Mouse (Mus musculus) stomach, embryonic 14.5 days (tissue): ENCODE measurements around the gene Oxct2b. TPM values are rescaled to one million over a fixed set of nuclear protein-coding genes. Genes with fewer than 3 reads are reported as not detected.
"Not testable (repeated sequence)": the region's sequence is repeated elsewhere in the genome, so short reads cannot be mapped to it uniquely, and the experiment has no call there.

Source experiments
- ATAC-seq: fragments of 200-750 bp; cut with Nextera tagmentation; 2 replicates; pipeline ENCODE4 v1.8.0; 2017; ENCODE audit warnings: low read depth, moderate TSS enrichment; ENCODE audit not compliant: insufficient number of reproducible peaks, insufficient read depth, low FRiP score
- H3K27ac ChIP-seq: fragments of 300-500 bp; sonication (generic); 2 replicates; pipeline ENCODE4 v1.5.1; 2014; ENCODE audit warnings: mild to moderate bottlenecking, low read length, moderate library complexity, mixed read lengths
- H3K27me3 ChIP-seq: fragments of 300-500 bp; sonication (generic); 2 replicates; pipeline ENCODE4 v1.6.1; 2014; ENCODE audit warnings: low read length, control low read depth, mixed read lengths; ENCODE audit not compliant: control insufficient read depth, insufficient read depth
- H3K36me3 ChIP-seq: fragments of 300-500 bp; sonication (generic); 2 replicates; pipeline ENCODE4 v1.6.1; 2014; ENCODE audit warnings: mild to moderate bottlenecking, control low read depth, low read length, moderate library complexity, mixed read lengths; ENCODE audit not compliant: control insufficient read depth, insufficient read depth
- H3K4me1 ChIP-seq: fragments of 300-500 bp; sonication (generic); 2 replicates; pipeline ENCODE4 v1.6.1; 2014; ENCODE audit warnings: low read length, control low read depth, mixed read lengths; ENCODE audit not compliant: control insufficient read depth, insufficient read depth
- H3K4me2 ChIP-seq: fragments of 300-500 bp; sonication (generic); replicated peaks from 2 replicates; pipeline ENCODE4 v1.6.1; 2014; ENCODE audit warnings: low read depth, low read length, control low read depth
- H3K4me3 ChIP-seq: fragments of 300-500 bp; sonication (generic); 2 replicates; pipeline ENCODE4 v1.5.1; 2014; ENCODE audit warnings: low read depth, low read length, control low read depth
- H3K9ac ChIP-seq: fragments of 300-500 bp; sonication (generic); replicated peaks from 2 replicates; pipeline ENCODE4 v1.6.1; 2014; ENCODE audit warnings: low read depth, mild to moderate bottlenecking, control low read depth, low read length, moderate library complexity, mixed read lengths
- H3K9me3 ChIP-seq: fragments of 300-500 bp; sonication (generic); 2 replicates; pipeline ENCODE4 v1.6.1; 2016; ENCODE audit warnings: low read depth, low read length, control low read depth; ENCODE audit not compliant: control insufficient read depth
- WGBS: fragments of 180-500 bp; shearing (Covaris S2); extraction: QIAGEN DNeasy Blood & Tissue Kit; methylation state at CpG from one replicate; pipeline ENCODE4 v1.1.7; 2014; 5-methylcytosine and 5-hydroxymethylcytosine counted together
- polyA plus RNA-seq: library from polyadenylated mRNA; unstranded; fragments of >200 nt; fragmentation: Nextera tagmentation; extraction: Ambion mirVana; gene quantifications from 2 replicates; pipeline ENCODE4 v1.2.1, GENCODE M21; 2014

Oxct2b gene
- polyA plus RNA-seq, 1 experiment from 2014 or later, result not detected

GRCm38 (mm10) chr4:123085290-123085689 lies 30.8 kb upstream of the Oxct2b start:
- Histone ChIP-seq H3K4me1 (no peaks in the 10 kb centered on the region), H3K9ac (no peak overlapping the region), H3K36me3 (no peaks in the 10 kb centered on the region), H3K27me3 (no peaks in the 10 kb centered on the region), H3K9me3 (no peaks in the 10 kb centered on the region), H3K4me3 (no peak overlapping the region), H3K27ac (no peak overlapping the region), H3K4me2 (no peak overlapping the region)
- WGBS, result 78% methylated on average over 2 of the region's 2 CpGs
- no peak for ATAC-seq

- Histone ChIP-seq H3K36me3 (no peaks in the 10 kb centered on the region), H3K9ac (no peak overlapping the region), H3K4me1 (no peaks in the 10 kb centered on the region), H3K4me3 (no peak overlapping the region), H3K4me2 (no peak overlapping the region), H3K9me3 (no peaks in the 10 kb centered on the region), H3K27me3 (no peaks in the 10 kb centered on the region), H3K27ac (no peak overlapping the region)
- WGBS, result 78% methylated on average over 4 of the region's 4 CpGs
- ATAC-seq, result no peak
Measured at GRCm38 (mm10) chr4:123086381-123086780, 29.7 kb upstream of the Oxct2b start.

GRCm38 (mm10) chr4:123092621-123093020 lies 23.4 kb upstream of the Oxct2b start:
- no peaks in the 10 kb centered on the region for H3K9me3 ChIP-seq
- H3K4me3 ChIP-seq, result no peak overlapping the region
- H3K4me2 ChIP-seq, result peak overlapping the region; percentile 26
- no peak for ATAC-seq
- no peaks in the 10 kb centered on the region for H3K27me3 ChIP-seq
- peak overlapping the region; percentile 66; the same call in 1 of the 2 replicates for H3K27ac ChIP-seq
- H3K9ac ChIP-seq, result no peak overlapping the region
- 69% methylated on average over 5 of the region's 5 CpGs for WGBS
- H3K4me1 ChIP-seq, result no peaks in the 10 kb centered on the region
- H3K36me3 ChIP-seq, result no peaks in the 10 kb centered on the region

- Histone ChIP-seq H3K9me3 (no peaks in the 10 kb centered on the region), H3K4me1 (no peaks in the 10 kb centered on the region), H3K27me3 (no peaks in the 10 kb centered on the region), H3K27ac (peak overlapping the region; percentile 66; the same call in 1 of the 2 replicates), H3K4me2 (peak overlapping the region; percentile 26), H3K36me3 (no peaks in the 10 kb centered on the region), H3K4me3 (no peak overlapping the region), H3K9ac (no peak overlapping the region)
- WGBS, result 38% methylated on average over 17 of the region's 17 CpGs
- ATAC-seq, result peak; percentile 92
Measured at GRCm38 (mm10) chr4:123093064-123093776, 22.8 kb upstream of the Oxct2b start.

GRCm38 (mm10) chr4:123093869-123094268 lies 22.2 kb upstream of the Oxct2b start:
- Histone ChIP-seq H3K27me3 (no peaks in the 10 kb centered on the region), H3K4me1 (no peaks in the 10 kb centered on the region), H3K9me3 (no peaks in the 10 kb centered on the region), H3K4me2 (no peak overlapping the region), H3K36me3 (no peaks in the 10 kb centered on the region), H3K9ac (no peak overlapping the region), H3K27ac (peak overlapping the region; percentile 21; the same call in 1 of the 2 replicates), H3K4me3 (no peak overlapping the region)
- peak; percentile 35; the same call in 1 of the 2 replicates for ATAC-seq
- 45% methylated on average over 9 of the region's 9 CpGs for WGBS

- 5% methylated on average over 75 of the region's 75 CpGs for WGBS
- Histone ChIP-seq H3K4me3 (peak within 1 kb of the TSS; percentile 28), H3K27me3 (peaks cover 17% of the 10 kb centered on the region), H3K4me2 (peak within 1 kb of the TSS; percentile 42), H3K27ac (no peak within 1 kb of the TSS), H3K9me3 (no peaks in the 10 kb centered on the region), H3K9ac (0 out of 2 replicates have a peak within 1 kb of the TSS, but pooled peaks have one; percentile 18), H3K4me1 (0 out of 2 replicates have a peak, but pooled peaks cover 5% of the 10 kb centered on the region), H3K36me3 (no peaks in the 10 kb centered on the region)
- ATAC-seq, result peak; percentile 65
Measured at GRCm38 (mm10) chr4:123104651-123105450, 11.2 kb upstream of the Oxct2b start, which contains the start of gene Bmp8b. TSS of gene Bmp8b (plus strand) at chr4:123105165.

- peak overlapping the region; percentile 42 for H3K4me2 ChIP-seq
- H3K27ac ChIP-seq, result no peak overlapping the region
- no peaks in the 10 kb centered on the region for H3K36me3 ChIP-seq
- H3K9ac ChIP-seq, result no peak overlapping the region
- 0 out of 2 replicates have a peak, but pooled peaks have one; percentile 8 for ATAC-seq
- H3K4me1 ChIP-seq, result 0 out of 2 replicates have a peak, but pooled peaks cover 5% of the 10 kb centered on the region
- peaks cover 17% of the 10 kb centered on the region for H3K27me3 ChIP-seq
- H3K9me3 ChIP-seq, result no peaks in the 10 kb centered on the region
- peak overlapping the region; percentile 28 for H3K4me3 ChIP-seq
- WGBS, result 18% methylated on average over 22 of the region's 24 CpGs
Measured at GRCm38 (mm10) chr4:123105451-123105790, 10.6 kb upstream of the Oxct2b start.

GRCm38 (mm10) chr4:123105929-123106328 lies 10.1 kb upstream of the Oxct2b start:
- not testable (repeated sequence) for H3K4me3 ChIP-seq, H3K9ac ChIP-seq, H3K27ac ChIP-seq, H3K4me2 ChIP-seq, H3K4me1 ChIP-seq, ATAC-seq, H3K9me3 ChIP-seq, H3K36me3 ChIP-seq
- 88% methylated on average over 6 of the region's 7 CpGs for WGBS
- H3K27me3 ChIP-seq, result peaks cover 17% of the 10 kb centered on the region
